Mouse (Mus musculus): ENCODE measurements around the gene Galp.
"Not testable (repeated sequence)": the region's sequence is repeated elsewhere in the genome, so short reads cannot be mapped to it uniquely, and the experiment has no call there.

Galp gene

GRCm38 (mm10) chr7:6196790-6197189 lies at the start of gene Galp:
TSS of gene Galp (plus strand) at chr7:6197090.
- no peak for DNase-seq (ENCODE audit: low spot score)

GRCm38 (mm10) chr7:6147688-6148087 lies 49.2 kb upstream of the Galp start:
- no peak for DNase-seq (ENCODE audit: low spot score)

- DNase-seq (ENCODE audit: low spot score) = no peak
Measured at GRCm38 (mm10) chr7:6151266-6151665, 45.6 kb upstream of the Galp start.

GRCm38 (mm10) chr7:6152036-6152435 lies 44.9 kb upstream of the Galp start:
- no peak for DNase-seq (ENCODE audit: low spot score)

GRCm38 (mm10) chr7:6153131-6153530 lies 43.8 kb upstream of the Galp start:
- no peak for DNase-seq (ENCODE audit: low spot score)

DNA sequence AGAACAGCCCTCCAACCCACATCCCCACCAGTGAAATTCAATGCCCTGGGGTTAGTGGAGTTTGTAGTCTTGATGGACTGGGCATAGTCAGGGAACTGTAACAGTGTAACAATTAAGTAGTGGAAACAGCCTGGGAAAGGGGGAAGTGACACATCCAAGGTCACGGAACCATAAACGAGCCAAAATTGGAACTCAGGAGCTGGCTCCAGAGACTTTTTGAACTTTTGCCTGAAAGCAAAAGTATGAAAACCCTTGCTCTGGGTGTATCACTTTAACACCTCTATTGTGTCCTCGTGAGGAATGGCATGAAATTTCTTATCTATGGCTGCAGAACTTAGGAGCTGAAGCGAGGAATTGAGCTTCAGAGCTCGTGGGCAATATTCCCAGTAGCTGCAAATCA lies 42.7 kb upstream of the Galp start:
- DNase-seq (ENCODE audit: low spot score) = no peak

DNA sequence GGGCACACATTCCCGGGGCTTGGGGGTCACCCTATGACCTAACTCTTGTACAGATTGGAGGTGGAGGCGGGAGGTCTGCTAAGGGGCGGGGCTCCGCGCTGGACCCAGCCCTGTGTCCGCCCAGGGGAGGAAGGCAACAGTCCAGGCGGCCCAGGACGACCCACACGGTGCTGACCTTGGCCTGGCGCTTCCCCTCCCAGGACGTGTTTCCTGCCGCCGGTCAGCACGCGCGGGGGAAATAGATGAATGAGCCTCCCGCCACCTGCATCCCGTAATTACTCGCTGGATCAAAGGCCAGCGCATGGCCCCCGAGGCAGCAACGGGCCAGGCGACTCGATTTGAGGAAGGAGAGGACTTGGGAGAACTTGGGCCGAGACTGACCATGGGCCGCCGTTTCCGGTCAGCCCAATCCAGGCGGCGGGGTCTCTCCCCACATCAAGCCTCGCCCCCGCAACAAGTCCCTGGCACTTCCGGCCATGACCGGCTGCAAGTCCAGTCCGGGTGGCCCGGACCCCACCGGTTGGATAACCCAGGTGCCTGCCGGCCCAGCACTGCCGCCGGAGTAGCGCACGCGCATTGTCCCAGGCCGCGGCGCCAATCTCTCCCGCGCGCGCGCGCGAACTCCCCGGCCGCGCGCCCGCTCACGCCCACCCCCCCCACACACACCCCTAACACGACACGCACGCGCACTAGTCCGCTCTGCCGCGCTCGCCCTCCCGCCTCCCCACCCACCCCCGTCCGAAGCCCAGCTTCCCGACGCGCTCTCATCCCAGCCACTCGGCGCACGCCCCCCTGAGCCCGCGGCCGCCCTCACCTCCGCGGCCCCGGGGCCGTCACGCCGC lies 41.6 kb upstream of the Galp start:
- DNase-seq (ENCODE audit: low spot score) = no peak

- peak; percentile 87 for DNase-seq (ENCODE audit: low spot score)
Measured at GRCm38 (mm10) chr7:6155901-6156411, 40.9 kb upstream of the Galp start, which contains the start of gene Zfp787. TSS of gene Zfp787 (minus strand) at chr7:6155997.

GRCm38 (mm10) chr7:6156901-6157472 lies 39.9 kb upstream of the Galp start:
- DNase-seq (ENCODE audit: low spot score) = no peak

DNA sequence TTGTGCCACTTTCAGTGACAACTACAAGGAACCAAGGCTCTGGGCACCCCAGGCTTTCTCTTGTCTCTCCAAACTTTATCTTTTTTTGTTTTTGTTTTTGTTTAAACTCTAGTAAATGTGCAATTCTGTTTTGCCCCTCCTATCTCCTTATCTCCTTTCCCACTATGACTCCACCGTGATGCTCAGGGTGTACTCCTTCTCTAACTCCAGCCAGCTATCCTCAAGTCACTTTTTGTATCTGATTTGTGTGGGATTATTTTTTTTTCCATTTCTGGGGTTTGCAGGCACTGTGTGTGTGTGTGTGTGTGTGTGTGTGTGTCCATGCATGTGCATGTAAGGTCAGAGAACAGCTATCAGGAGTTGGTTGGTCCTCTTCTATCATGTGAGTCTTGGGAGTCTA lies 39.4 kb upstream of the Galp start:
- no peak for DNase-seq (ENCODE audit: low spot score)

DNA sequence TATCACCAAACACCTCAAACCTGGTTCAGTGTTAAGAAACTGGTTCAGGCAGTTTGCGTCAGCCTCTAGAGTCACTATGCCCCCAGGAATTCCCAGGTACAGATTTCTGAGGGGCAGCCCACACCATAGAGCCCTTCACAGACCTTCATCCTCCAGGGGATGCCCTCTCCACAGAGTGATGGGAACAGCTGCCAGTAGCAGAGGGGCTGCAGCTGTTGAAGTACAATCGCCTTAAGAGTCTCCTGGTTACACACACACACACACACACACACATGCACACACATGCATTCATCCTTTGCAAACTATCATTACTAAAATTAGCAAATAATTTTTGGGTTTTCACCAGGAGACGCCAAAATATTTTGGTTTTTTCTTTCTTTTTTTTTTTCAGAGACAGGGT lies 37.3 kb upstream of the Galp start:
- DNase-seq (ENCODE audit: low spot score) = no peak

DNA sequence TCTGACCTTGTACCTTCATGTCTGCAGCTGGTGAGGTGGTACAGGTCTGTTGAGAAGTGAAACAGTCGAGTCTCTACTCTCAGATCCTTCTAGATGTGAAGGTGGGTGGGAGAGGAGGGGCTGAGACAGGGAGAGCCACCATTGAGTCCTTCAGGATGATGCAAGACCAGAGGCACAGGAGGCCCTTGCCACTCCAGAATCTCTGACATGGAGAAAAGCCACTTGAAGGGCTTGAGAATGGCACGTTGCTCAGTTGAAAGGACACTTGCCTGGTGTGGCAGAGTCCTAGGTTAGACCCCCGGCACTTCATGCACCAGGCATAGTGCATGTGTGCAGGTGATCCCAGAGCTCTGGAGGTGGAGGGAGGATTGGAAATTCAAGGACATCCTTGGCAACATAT lies 35.3 kb upstream of the Galp start:
- no peak for DNase-seq (ENCODE audit: low spot score)

- DNase-seq (ENCODE audit: low spot score) = no peak
Measured at GRCm38 (mm10) chr7:6162172-6162571, 34.7 kb upstream of the Galp start.

- DNase-seq (ENCODE audit: low spot score) = no peak
Measured at GRCm38 (mm10) chr7:6164671-6165070, 32.2 kb upstream of the Galp start.

GRCm38 (mm10) chr7:6169403-6169802 lies 27.5 kb upstream of the Galp start:
- DNase-seq (ENCODE audit: low spot score) = no peak

GRCm38 (mm10) chr7:6170391-6170790 lies 26.5 kb upstream of the Galp start:
- DNase-seq (ENCODE audit: low spot score) = no peak

DNA sequence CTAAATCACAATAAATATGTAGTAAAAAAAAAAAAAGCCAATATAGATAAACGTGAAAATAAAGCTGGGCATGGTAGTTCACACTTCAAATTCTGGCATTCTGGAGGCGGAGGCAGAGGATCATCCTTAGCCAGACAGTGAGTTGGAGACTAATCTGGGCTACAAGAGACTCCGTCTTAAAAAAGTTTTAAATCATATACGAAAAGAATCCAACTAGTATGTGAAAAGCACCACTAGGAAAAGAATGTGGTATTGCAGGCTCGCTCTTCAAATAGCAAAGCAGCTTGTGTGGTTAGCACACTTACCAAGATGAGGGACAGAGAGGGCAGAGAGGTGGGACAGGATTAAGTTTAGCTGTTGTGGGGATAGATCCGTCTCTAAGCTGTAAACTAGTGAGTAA lies 26.0 kb upstream of the Galp start:
- no peak for DNase-seq (ENCODE audit: low spot score)

- peak; percentile 28 for DNase-seq (ENCODE audit: low spot score)
Measured at GRCm38 (mm10) chr7:6171444-6172005, 25.4 kb upstream of the Galp start.

- peak; percentile 89 for DNase-seq (ENCODE audit: low spot score)
Measured at GRCm38 (mm10) chr7:6172006-6172649, 24.8 kb upstream of the Galp start, which contains the start of gene Zfp444. TSS of gene Zfp444 (plus strand) at chr7:6172226.

GRCm38 (mm10) chr7:6172674-6173244 lies 24.1 kb upstream of the Galp start:
- DNase-seq (ENCODE audit: low spot score) = peak; percentile 20

GRCm38 (mm10) chr7:6173872-6174271 lies 23.0 kb upstream of the Galp start:
- no peak for DNase-seq (ENCODE audit: low spot score)

DNA sequence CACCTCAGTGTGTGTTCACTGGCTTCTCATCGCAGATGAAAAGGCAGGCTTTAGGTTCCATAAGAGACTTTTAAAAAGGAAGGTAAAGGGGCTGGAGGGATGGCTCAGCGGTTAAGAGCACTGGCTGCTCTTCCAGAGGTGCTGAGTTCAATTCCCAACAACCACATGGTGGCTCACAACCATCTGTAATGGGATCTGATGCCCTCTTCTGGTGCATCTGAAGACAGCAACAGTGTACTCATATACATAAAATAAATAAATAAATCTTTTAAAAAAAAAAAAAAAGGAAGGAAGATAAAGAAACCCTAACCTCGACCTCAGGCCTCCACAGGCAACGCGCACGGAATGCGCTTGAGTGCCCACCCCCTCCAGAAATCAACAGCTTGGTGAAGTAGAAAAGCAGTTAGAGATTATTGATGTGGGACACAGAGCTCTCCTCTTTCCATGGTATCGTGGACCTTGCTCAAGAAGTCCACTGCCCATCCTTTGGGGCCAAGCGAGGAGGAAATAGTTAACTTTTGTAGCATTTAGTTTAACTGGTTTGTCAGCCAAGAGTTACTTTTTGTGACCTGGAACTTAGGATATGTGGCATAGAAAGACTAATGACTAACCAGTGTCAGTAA lies 22.4 kb upstream of the Galp start:
- not testable (repeated sequence) for DNase-seq (ENCODE audit: low spot score)

Measured in ovary, postnatal 10 days (tissue).